Mouse (Mus musculus): ENCODE measurements around the gene Rpl22.

The Rpl22 gene

DNA sequence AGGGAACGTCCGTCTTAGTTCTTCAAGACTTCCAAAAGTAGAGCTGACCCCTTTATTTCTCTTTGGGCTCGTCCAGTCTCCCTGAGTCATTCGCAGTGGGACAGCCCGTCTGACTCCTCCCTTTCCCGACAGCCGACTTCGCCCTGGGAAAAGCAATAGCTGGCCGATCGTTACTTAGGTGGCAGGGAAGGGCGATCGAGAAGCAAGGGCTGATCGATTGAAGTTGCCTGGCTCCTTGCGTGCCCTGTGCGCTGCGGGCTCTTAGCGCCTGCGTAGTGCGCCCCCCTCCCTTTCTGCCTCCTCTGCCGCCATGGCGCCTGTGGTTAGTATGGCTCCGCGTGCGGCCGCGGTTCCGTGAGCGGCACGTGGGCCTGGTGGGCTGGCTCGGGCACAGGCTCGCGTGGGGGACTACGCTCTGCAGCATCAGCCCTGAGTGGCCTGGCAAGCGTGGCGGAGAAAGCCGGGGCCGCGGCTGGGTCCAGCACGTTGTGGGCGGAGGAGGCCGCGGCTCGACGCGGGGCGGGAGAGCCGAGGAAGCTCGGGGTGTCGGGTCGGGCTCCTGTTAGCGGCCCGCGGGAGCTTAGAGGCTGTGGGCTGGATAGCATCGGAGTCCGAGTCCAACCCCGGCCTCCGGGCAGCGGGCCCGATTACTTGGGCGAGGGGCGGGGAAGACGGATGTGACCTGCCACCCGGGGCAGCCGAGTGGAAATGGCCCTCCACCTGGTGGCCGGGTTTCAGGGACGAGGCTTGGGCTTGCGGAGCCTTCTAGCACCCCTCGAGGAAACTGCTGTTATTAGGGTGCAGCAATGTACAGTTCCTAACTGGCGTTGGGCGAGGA is at the start of gene Rpl22:
Rpl22 (plus strand) TSS at position 169 of the 838 bp plus-strand sequence.
- peak; percentile 94 for DNase-seq (ENCODE audit: low spot score)

DNA sequence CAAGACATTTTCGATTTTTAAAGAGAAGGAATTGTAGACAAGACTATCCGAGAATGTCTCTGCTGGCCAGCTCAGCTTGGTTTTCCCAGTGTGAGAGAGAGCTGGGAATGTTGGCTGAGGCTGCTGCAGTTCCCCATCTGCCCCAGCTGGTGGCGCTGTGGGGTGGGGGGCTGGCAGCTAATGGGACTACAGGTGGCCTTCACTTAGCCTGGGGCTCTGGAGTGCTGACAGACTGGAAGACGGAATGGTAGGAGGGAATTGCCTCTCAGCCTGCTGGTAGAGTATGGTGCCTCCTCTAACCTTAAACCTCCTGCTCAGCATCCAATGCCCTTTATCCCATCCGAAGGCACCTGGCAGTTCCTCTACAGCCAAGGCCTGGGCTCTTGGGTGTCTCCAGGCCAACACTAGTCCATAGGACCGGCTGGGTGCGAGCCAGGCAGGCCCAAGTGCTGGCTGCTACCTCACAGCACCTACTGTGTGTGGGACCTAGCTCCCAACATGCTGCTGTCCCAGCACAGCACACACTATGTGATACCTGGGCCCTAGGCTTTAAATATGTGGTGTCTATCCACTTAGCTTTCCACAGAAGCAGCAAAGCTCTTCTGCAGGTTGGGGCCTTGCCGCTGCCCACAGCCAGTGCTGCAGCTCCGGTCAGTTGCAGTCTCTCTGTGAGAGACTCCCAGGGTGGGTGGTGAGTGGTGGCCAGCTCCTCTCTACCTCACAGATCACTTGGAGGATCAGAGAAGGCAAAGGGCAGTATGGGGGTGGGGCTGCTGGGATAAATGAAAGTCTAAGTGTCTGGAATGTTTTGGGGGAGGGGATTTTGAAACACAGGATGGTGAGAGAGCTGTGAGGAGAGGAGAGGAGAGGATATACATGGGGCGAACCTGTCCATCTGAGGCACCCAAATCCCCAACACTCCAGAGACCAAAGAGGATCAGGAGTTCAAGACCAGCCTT is 48.9 kb upstream of the Rpl22 start:
- DNase-seq (ENCODE audit: low spot score): no peak

DNA sequence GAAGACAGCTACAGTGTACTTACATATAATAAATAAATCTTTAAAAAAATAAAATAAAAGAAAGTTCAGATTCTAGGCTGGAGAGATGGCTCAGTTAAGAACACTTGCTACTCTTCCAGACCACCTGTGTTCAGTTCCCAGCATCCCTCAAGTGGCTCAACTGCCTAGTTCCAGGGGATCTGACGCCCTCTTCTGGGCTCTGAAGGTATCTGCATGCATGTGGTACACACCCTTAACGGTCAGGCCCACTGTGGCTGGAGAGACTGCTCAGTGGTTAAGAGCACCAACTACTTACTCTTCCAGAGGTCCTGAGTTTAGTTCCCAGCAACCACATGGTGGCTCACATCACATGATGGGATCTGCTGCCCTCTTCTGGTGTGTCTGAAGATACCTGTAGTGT is 47.6 kb upstream of the Rpl22 start:
- no peak for DNase-seq (ENCODE audit: low spot score)

DNA sequence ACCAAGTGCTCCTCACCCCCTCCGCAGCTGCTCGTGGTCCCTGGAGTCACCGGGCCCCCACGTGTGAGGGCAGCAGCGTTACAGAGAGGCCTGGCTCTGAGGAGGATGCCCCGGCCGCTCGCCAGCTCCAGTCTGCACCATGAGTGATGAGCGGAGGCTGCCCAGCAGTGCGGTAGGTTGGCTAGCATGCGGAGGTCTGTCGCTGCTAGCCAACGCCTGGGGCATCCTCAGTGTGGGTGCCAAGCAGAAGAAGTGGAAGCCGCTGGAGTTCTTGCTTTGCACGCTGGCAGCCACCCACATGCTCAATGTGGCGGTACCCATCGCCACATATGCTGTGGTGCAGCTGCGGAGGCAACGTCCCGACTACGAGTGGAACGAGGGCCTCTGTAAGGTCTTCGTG is 46.6 kb upstream of the Rpl22 start:
- no peak for DNase-seq (ENCODE audit: low spot score)

DNA sequence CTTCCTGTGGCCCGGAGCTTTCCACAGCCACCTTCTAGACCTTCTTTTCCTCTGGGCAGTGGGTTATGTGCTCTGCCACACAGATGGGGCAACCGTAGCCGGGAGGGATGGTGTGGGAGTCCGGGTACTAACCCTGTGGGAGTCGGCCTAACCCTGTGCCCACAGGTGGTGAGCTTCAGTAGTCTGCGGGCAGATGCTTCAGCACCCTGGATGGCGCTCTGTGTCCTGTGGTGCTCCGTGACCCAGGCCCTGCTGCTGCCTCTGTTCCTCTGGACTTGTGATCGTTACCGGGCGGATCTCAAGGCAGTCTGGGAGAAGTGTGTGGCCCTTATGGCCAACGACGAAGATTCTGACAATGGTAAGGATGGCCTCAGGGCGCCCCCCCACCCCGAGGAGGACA is 43.9 kb upstream of the Rpl22 start:
- no peak for DNase-seq (ENCODE audit: low spot score)

DNA sequence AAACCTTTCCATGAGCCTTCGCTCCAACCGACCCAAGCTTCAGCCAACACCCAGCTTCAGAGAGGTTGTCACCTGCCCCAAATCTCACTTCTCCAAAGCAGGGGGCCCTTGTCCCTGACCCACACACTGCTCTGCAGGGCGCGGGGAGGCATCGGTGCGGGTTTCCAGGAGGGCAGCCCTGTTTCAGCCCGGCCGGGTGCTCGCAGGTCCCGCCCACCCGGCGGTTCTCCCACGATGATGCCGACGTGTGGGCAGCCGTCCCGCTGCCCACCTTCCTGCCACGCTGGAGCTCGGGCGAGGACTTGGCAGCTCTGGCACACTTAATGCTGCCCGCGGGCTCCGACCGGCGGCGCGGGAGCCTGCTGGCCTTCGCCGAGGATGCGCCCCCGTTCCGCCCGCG is 42.8 kb upstream of the Rpl22 start:
- no peak for DNase-seq (ENCODE audit: low spot score)

DNA sequence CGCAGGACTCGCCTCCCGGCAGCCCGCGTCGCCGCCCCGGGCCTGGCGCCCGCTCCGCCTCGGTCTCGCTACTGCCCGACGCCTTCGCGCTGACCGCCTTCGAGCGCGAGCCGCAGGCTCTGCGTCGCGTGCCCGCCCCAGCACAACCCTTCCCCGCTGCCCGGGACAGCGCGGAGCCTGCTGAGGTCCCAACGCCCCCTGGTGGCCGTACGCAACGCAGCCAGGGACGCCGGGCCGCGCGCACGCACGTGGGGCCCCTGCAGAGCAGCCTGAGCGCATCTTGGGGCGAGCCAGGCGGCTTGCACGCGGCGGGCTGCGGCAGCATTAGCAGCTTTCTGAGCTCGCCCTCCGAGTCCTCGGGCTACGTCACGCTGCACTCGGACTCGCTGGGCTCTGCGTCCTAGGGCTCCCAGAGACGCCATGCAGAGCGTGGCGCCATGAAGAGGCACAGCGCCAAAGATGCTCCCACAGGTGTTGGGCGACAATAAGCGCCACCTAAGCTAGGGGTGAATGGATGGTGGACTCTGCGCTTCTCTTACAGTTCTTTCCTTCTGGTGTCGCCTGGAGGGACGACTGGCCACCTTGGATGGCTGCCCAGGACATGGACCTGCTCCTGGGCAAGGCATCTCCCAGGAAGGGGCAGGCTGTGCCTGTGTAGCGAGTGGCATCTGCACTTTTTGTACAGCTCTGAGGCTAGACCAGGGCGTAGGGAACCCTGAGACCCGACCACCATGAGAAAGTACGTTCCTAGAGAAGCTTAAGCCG is 42.2 kb upstream of the Rpl22 start:
- peak; percentile 57 for DNase-seq (ENCODE audit: low spot score)

DNA sequence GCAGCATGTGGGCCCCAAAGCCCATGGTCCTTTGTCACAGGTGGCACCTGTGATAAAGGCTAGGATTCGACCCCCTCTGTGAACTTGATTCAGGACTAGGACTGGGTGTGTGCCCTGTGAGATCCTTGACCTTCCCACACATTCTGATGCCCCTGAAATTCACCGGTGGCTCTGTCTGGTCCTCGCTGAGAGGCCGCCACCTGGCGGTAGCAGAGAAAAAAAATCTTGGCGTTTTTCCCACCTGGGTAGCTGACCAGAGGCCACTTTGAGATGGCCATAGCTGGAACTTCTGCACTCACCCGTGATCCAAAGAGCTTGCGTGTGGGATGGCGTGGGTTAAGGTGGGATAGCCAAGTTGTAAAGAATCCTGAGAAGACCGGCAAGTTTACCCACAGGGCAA is 40.0 kb upstream of the Rpl22 start:
- DNase-seq (ENCODE audit: low spot score): no peak

DNA sequence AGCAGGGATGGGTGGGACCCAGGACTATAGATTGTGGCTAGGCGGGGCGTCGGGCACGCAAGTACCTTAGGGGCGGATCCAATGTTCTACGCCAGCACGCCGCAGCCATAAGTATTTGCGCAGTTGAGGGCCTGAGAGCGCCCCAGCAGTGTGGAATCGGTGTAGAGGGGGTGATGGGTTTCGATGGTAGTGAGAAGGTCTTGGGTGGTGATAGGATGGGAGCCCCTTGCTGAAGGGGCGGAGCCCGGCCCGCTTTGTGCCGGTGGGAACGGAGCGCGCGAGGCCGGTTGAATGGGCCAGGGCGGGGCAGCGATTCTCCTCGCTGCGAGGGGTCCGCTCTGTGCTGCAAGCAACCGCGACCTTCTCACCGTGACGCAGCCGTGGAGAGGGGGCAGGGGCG is 39.4 kb upstream of the Rpl22 start:
- DNase-seq (ENCODE audit: low spot score): no peak

DNA sequence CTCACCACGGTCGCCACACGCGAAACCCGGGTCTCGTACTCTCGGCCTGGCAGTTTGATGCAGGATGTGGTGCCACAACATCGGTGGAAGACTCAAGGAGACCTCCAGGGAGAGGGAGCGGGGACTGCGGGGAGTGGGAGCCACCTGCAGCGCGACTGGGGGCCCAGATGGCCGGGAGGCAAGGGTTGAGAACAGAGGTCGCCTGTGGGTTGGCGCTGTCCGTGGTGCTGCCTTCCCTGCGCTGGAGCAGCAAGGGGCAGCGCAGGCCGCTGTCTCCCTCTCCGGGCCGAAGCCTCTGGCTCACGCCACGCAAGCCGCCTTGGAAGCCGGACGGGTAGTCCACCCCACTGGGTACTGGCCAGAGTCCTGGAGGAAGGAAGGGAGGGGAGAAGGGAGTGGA is 38.7 kb upstream of the Rpl22 start:
- no peak for DNase-seq (ENCODE audit: low spot score)

DNA sequence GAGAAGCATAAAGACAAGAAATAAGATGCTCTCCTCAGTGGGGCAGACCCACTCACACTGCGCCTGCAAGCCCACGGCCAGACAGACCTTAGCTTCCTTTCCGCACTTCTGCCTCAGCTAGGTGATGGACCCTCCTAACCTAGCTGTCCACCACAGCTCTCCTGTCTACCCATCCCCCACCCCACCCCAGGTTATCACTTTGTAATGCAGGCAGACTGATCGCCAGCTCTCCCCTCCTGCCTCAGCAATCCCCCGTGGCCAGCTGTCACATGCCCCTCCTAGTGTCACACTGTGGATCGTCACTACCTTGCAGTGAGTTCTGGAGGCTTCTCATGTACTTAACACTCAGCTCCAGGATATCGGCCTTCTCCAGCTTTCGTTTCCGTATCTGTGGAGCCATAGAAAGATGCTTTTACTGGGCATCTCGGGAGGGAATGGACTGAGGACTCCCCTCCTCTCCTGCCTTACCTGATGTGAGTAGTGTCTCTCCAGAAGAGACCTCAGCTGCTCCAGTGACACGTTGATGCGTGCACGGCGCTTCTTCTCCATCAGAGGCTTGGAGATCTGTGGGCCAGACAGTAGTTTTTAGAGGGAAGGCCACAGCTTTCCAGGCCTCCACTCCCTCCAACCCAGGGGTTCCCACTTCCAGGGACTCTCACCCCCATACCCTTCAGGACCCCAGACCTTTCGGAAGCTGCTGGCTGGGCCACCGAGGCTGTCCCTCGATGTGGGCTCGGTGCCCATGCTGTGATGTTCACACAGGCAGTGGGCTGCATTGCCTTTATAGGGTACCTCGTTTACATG is 38.0 kb upstream of the Rpl22 start:
- no peak for DNase-seq (ENCODE audit: low spot score)

DNA sequence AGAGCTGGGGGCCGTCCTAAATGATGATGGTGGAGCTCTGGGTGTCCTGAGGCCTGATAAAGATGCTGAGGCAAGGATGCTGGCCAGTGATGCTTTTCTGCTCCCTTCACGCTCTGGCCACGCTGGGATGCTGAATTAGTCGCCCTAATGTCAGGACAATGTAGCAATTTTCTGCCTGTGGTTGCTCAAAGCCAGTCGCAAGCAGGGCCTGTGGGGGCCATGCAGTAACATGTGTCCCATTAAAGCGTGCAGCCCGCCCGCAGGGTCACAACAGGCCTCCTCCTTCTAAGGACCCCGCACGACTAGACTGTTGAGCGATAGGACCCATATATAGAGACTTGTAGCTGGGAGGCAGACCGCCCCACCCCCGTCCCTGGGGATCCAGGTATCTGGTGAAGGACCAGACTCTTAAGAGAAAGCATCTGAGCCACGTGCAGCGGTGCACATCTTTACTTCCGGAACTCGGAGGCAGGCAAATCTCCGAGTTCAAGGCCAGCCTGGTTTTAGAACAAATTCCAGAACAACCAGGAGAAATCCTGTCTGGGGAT is 37.1 kb upstream of the Rpl22 start:
- no peak for DNase-seq (ENCODE audit: low spot score)

DNA sequence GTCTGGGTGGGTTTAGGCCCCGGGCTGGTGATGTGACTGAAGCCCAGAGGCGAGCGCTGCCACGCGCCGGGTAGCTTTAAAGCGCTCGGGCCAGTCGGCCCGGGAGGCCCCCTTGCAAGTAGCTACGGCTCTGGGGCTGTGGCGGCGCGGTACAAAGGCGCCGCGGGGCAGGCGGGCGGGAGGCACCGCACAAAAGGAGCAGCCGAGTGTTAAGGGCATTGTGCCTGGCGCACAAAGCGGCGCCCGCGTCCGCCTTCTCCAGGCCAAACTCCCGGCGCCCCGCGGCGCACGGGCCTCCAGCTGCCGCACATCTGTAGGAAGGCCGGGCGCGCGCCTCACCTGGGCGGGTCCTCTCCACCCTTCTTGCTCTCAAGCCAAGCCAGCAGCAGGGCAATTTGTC is 35.2 kb upstream of the Rpl22 start:
- DNase-seq (ENCODE audit: low spot score): no peak

DNA sequence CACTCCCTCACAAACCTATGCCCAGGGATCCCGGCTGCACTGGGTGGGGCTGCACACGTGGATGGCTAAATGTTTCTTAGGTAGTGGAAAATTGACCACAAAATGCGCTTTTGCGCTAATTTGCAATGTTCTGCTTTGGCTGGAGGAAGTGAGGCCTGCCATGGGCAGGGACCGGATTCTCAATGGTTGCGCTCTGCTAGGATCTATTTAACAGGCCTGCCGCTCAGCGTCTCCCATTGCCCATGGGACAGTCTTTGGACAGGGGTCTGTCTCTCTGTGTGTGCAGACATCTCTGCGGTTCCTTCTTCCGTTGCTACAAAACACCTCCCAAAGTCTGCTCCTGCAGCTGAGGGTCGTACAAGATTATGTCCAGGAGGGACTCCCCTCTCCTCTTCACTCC is 34.6 kb upstream of the Rpl22 start:
- no peak for DNase-seq (ENCODE audit: low spot score)

DNA sequence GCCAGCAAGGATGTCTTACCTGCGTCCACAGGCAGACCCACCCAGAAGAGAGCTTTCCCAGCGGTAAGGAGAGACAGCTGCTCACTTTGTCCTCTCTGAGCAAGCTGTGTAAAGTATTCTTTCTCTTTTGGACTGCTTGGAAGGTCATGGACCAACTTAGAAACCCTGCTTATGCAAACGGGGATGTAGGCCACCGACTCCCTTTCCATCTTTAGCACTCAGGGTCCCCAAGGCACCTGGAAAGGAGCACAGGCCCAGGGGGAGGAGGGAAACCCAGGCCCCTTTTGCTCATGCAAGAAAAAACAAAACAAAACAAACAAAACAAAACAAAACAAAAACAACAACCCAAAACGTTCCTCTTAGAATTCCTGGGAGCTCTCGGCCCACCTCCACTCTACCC is 34.0 kb upstream of the Rpl22 start, which contains the start of gene Hes3:
Hes3 (minus strand) TSS at position 101 of the 400 bp plus-strand sequence.
- DNase-seq (ENCODE audit: low spot score): no peak

DNA sequence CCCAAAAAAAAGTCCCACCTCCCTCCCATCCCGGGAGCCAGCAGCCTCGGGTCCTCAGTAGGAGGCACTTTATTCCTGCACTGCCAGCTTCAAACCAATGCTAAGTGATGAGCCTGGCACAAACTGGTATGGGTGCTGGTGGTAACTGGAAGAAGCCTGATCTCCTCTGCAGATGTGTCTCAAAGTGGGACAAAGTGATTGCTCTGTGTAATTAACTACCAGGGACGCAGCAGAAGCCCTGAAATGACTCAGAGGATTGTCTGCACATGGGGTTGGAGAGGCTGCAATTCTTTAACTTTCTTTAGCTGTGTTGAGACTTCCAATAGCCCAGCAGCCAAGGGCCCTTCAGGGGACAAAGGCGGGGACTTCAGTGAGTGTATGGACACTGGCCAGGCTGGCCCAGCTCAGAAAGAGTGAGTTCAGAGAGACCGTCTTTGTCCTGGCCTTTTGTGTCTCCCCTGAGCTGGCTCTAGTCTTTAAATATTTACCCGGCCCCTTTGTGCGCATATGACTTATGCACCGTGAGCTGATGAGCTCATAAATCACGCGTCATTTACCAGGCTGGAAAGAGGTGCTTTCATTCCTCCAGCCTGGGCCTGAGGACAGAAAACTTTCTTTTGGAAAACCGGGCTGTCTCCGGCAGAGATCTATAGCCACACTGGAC is 33.3 kb upstream of the Rpl22 start:
- DNase-seq (ENCODE audit: low spot score): no peak

DNA sequence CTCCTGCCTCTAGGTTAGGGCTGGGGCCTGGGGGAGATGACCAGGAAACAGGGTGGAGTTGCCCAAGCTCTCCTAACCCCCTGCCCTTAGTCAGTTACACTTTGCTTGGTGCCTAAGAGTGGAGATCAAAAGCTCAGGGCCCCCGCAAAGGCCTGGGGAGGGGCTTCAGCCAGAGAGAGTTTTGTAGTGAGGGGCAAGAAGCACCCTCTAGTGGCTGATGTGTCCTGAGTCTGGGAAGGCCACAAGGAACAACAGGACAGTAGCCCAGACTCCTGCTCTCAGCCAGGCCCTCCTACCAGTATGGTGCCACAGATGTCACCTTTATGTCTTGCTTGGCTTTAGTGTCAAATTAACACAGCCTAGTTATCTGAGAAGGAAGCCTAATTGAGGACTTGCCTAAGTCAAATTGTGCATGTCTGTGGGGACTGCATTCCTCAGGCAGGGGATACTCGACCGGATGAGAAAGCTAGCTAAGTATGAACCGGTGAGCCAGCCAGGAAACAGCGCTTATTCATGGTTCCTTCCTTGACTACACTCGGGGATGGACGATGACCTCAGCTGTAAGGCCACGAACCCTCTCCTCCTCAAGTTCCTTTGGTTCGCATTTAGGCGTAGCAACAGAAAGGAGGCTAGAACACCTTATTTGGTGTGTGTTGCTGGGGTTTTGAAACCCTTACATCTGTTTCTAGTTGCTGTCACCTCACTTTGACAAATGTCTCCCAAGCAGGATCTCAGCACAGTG is 31.2 kb upstream of the Rpl22 start:
- no peak for DNase-seq (ENCODE audit: low spot score)

DNA sequence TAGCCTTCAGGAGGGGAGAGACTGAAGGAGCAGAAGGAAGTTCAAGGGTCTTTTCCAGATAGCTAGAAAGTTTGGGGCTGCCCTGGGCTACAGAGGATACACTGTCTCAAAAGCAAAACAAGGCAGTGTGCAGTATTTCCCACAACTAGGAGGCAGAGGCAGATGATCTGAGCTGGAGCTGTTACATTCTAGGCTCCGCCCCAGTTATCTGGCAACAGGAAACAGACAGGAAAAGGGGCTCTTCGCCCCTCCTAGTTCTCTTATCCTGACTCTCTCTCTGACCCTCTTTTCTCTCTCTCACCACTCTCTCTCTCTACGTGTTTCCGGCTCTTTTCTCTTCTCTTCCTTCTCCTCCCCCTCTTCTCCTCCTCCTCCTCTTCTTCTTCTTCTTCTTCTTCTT is 29.6 kb upstream of the Rpl22 start:
- peak; percentile 52 for DNase-seq (ENCODE audit: low spot score)

DNA sequence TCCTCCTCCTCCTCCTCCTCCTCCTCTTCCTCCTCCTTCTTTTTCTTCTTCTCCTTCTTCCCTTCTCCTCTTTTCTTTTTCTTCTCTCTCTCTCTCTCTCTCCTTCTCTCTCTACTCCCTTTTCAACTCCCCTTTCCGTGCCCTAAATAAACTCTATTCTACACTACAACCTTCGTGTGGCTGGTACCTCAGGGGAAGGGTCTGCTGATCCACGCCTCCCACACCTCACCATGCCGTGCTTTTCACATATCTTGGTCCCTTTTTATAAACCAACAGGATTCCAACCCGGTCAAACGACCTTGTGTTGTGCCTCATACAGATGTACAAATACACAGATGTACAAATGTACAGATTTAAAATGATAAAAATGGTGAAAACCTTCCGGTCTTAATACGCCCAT is 29.2 kb upstream of the Rpl22 start:
- DNase-seq (ENCODE audit: low spot score): no peak
